Mouse (Mus musculus) urinary bladder, postnatal 36 days (tissue): ENCODE data around the gene Skint1.
"Not testable (repeated sequence)": the region's sequence is repeated elsewhere in the genome, so short reads cannot be mapped to it uniquely, and the experiment has no call there.

Source experiments
- DNase-seq, 2 experiments: peaks; one replicate each; pipeline ENCODE4 v3.0.0; 2022; ENCODE audit warnings: low spot score in 2 of 2, mixed read lengths in 1 of 2

The Skint1 gene

DNA sequence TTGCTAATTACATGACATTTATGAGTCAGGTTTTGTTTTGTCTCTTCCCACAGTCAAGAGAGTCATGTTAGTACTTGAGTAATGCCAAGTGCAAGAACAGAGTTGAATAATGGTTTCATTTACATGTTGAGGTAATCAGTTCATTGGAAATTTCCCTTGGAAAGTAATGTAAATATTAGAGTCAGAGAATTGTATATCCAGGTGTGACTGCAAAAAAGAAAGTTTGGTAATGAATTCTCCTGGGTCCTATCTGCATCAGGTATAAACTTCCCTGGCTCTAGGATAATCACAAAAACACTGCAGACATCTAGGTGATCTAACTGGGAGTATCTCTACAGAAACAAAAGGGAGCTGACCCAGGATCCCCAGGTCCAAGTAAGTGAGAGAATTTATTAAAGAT is at the start of gene Skint1:
Gene Skint1, plus strand, starts transcription at position 301 of the 400 bp plus-strand sequence.
- no peak for DNase-seq

DNA sequence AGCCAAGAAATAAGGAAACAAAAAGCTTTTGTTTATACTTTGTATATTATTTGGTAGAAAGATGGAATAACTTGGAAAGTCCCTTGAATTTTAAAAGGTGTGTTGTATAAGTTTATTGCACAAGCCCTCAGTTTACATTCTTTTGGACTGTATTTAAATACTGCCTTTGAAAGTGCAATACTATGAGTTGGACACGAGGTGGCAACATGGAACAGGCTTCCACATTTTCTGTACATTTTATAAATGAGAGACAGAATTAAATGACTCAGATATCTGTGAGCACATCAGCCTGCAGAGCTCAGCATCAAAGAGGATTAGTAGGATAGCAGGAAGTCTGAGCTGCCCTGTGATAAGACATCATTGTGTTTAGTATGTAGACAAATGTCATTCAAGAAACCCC is 44.8 kb upstream of the Skint1 start:
- no peak for DNase-seq

DNA sequence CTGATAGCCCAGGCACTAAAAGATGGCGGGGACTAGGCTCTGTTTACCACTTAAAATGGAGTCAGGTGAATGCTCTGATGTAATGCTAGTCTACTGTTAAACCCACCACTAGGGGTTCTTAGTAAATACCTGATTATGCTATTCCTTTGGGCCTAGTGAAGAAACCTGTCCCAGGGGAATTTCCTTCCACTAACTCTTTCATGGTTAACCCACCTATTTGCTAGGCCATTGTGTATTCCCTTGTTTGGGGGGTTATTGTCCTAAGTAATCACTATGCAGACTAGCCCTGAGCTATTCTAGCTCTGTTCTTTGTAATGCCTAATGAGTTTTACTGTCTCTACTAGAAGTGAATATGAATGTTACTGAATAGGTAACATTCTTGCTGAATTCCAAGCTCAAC is 42.8 kb upstream of the Skint1 start:
- not testable (repeated sequence) for DNase-seq

DNA sequence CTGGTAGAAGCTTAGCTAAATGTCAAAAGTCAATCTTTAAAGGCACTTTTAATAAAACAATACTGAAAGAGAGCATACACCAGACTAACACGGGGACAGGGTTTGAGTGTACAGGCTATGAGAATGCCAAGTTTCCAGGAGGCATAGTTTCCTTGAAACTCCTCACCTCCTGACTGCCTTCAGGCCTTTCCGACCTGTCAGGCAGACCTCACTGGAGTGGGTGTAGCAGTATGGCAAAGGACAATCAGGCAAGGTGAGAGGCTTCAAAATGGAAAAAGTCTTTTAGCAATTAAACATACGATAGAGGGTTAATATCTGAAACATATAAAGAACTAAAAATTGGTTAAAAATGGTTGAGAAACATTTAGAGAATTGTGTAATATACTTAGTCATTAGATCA is 42.4 kb upstream of the Skint1 start:
- DNase-seq = no peak

DNA sequence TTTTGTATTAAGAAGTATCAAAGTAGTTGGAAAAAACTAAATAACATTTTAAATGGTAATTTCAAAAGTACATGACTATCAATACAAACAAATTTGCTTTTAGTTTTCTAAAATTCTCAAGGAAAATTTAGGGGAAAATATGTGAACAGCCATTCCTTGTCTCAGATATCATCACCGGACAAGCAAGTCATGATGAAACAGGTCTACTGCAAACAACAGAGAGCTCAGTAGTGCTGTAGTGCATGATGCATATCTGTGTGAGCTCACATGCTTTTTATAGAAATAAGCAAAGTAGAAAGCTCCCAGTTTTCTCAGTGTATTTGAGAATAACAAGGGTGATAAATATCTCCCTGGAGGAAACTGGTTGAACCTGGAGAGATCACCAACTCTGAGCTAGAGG is 33.4 kb upstream of the Skint1 start, which contains the start of gene Skint7:
Gene Skint7, plus strand, starts transcription at position 301 of the 400 bp plus-strand sequence.
- no peak for DNase-seq

DNA sequence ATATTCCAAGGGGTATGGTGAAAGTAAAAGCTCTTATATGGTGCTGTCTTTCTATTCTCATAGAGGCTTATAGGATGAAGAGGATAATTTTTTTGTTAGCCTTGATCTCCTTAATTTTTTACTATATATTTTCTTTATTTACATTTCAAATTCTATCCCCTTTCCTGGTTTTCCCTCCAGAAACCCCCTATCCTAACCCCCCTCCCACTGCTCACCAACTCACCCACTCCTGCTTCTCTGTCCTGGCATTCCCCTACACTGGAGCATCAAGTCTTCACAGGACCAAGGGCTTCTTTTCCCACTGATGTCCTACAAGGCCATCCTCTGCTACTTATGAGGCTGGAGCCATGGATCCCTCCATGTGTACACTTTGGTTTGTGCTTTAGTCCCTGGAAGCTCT is 65.6 kb downstream of the Skint1 start, which contains the start of gene Skint4:
Gene Skint4, plus strand, starts transcription at position 301 of the 400 bp plus-strand sequence.
- DNase-seq = no peak
